Mouse (Mus musculus): ENCODE results near the gene Cfap69.

Cfap69 gene

GRCm38 (mm10) chr5:5663655-5664370 is at the start of gene Cfap69:
TSS of gene Cfap69 (minus strand) at chr5:5664239.
- TF ChIP-seq GATA4 (IDR thresholded peaks at IDR 0.05; ENCODE audit: insufficient replicate concordance, low read length) = no peak

GRCm38 (mm10) chr5:5711032-5711431 is 47.0 kb upstream of the Cfap69 start:
- no peak for TF ChIP-seq GATA4 (IDR thresholded peaks at IDR 0.05; ENCODE audit: insufficient replicate concordance, low read length)

- no peak for TF ChIP-seq GATA4 (IDR thresholded peaks at IDR 0.05; ENCODE audit: insufficient replicate concordance, low read length)
Observed at GRCm38 (mm10) chr5:5707341-5708278, 43.6 kb upstream of the Cfap69 start.

GRCm38 (mm10) chr5:5705019-5705418 is 41.0 kb upstream of the Cfap69 start:
- no peak for TF ChIP-seq GATA4 (IDR thresholded peaks at IDR 0.05; ENCODE audit: insufficient replicate concordance, low read length)

GRCm38 (mm10) chr5:5700386-5700785 is 36.3 kb upstream of the Cfap69 start:
- no peak for TF ChIP-seq GATA4 (IDR thresholded peaks at IDR 0.05; ENCODE audit: insufficient replicate concordance, low read length)

- no peak for TF ChIP-seq GATA4 (IDR thresholded peaks at IDR 0.05; ENCODE audit: insufficient replicate concordance, low read length)
Observed at GRCm38 (mm10) chr5:5698830-5699229, 34.8 kb upstream of the Cfap69 start.

GRCm38 (mm10) chr5:5695401-5695942 is 31.4 kb upstream of the Cfap69 start:
- TF ChIP-seq GATA4 (IDR thresholded peaks at IDR 0.05; ENCODE audit: insufficient replicate concordance, low read length) = no peak

GRCm38 (mm10) chr5:5693956-5694653 is 30.1 kb upstream of the Cfap69 start, which contains the start of gene Steap2:
TSS of gene Steap2 (minus strand) at chr5:5694578.
- no peak for TF ChIP-seq GATA4 (IDR thresholded peaks at IDR 0.05; ENCODE audit: insufficient replicate concordance, low read length)

GRCm38 (mm10) chr5:5693541-5693955 is 29.5 kb upstream of the Cfap69 start:
- TF ChIP-seq GATA4 (IDR thresholded peaks at IDR 0.05; ENCODE audit: insufficient replicate concordance, low read length) = no peak

GRCm38 (mm10) chr5:5692167-5692738 is 28.2 kb upstream of the Cfap69 start:
- TF ChIP-seq GATA4 (IDR thresholded peaks at IDR 0.05; ENCODE audit: insufficient replicate concordance, low read length) = no peak

GRCm38 (mm10) chr5:5688945-5689540 is 25.0 kb upstream of the Cfap69 start:
- no peak for TF ChIP-seq GATA4 (IDR thresholded peaks at IDR 0.05; ENCODE audit: insufficient replicate concordance, low read length)

- TF ChIP-seq GATA4 (IDR thresholded peaks at IDR 0.05; ENCODE audit: insufficient replicate concordance, low read length) = no peak
Observed at GRCm38 (mm10) chr5:5688228-5688627, 24.2 kb upstream of the Cfap69 start.

- TF ChIP-seq GATA4 (IDR thresholded peaks at IDR 0.05; ENCODE audit: insufficient replicate concordance, low read length) = no peak
Observed at GRCm38 (mm10) chr5:5686973-5687372, 22.9 kb upstream of the Cfap69 start.

GRCm38 (mm10) chr5:5683292-5683691 is 19.3 kb upstream of the Cfap69 start:
- no peak for TF ChIP-seq GATA4 (IDR thresholded peaks at IDR 0.05; ENCODE audit: insufficient replicate concordance, low read length)
